Mouse (Mus musculus) embryonic facial prominence, embryonic 14.5 days (tissue): ENCODE results near the gene Snx6. TPM values are rescaled to one million over a fixed set of nuclear protein-coding genes. Genes with fewer than 3 reads are reported as not detected.
A peak's percentile ranks its signal among the peaks of the same experiment; 100 is the strongest.

Experiments
- ATAC-seq: fragments of 200-750 bp; cut with Nextera tagmentation; 2 replicates; pipeline ENCODE4 v1.8.0; 2017; ENCODE audit warnings: low read depth, moderate number of reproducible peaks, moderate TSS enrichment
- DNase-seq: peaks from one replicate; pipeline ENCODE4 v3.0.0-alpha.2; 2015; ENCODE audit warnings: low spot score
- H3K27ac ChIP-seq: fragments of 300-500 bp; sonication (generic); replicated peaks from 2 replicates; pipeline ENCODE4 v1.5.1; 2014; ENCODE audit warnings: low read depth, mild to moderate bottlenecking, low read length, moderate library complexity
- H3K27me3 ChIP-seq: fragments of 300-500 bp; sonication (generic); replicated peaks from 2 replicates; pipeline ENCODE4 v1.6.1; 2014; ENCODE audit warnings: low read length; ENCODE audit not compliant: control insufficient read depth, insufficient read depth
- H3K36me3 ChIP-seq: fragments of 300-500 bp; sonication (generic); 2 replicates; pipeline ENCODE4 v1.6.1; 2014; ENCODE audit warnings: low read length, mixed read lengths; ENCODE audit not compliant: control insufficient read depth, insufficient read depth
- H3K4me1 ChIP-seq: fragments of 300-500 bp; sonication (generic); 2 replicates; pipeline ENCODE4 v1.6.1; 2014; ENCODE audit warnings: antibody characterized with exemption, low read length; ENCODE audit not compliant: control insufficient read depth, insufficient read depth
- H3K4me2 ChIP-seq: fragments of 300-500 bp; sonication (generic); 2 replicates; pipeline ENCODE4 v1.6.1; 2014; ENCODE audit warnings: low read depth, mild to moderate bottlenecking, low read length, moderate library complexity, mixed read lengths
- H3K4me3 ChIP-seq: fragments of 300-500 bp; sonication (generic); 2 replicates; pipeline ENCODE4 v1.5.1; 2014; ENCODE audit warnings: low read depth, mild to moderate bottlenecking, low read length
- H3K9ac ChIP-seq: fragments of 300-500 bp; sonication (generic); 2 replicates; pipeline ENCODE4 v1.6.1; 2014; ENCODE audit warnings: low read depth, mild to moderate bottlenecking, low read length, moderate library complexity, mixed read lengths
- H3K9me3 ChIP-seq: fragments of 300-500 bp; sonication (generic); 2 replicates; pipeline ENCODE4 v1.6.1; 2016; ENCODE audit warnings: low read length; ENCODE audit not compliant: control insufficient read depth
- WGBS: fragments of 180-500 bp; shearing (Covaris S2); extraction: QIAGEN DNeasy Blood & Tissue Kit; methylation state at CpG from one replicate; pipeline ENCODE4 v1.1.7; 2014; 5-methylcytosine and 5-hydroxymethylcytosine counted together
- polyA plus RNA-seq: library from polyadenylated mRNA; unstranded; fragments of >200 nt; fragmentation: Nextera tagmentation; extraction: Ambion mirVana; gene quantifications from 2 replicates; pipeline ENCODE4 v1.2.1, GENCODE M21; 2014

Snx6 gene
- polyA plus RNA-seq, 1 experiment from 2014 or later = 171 TPM

DNA sequence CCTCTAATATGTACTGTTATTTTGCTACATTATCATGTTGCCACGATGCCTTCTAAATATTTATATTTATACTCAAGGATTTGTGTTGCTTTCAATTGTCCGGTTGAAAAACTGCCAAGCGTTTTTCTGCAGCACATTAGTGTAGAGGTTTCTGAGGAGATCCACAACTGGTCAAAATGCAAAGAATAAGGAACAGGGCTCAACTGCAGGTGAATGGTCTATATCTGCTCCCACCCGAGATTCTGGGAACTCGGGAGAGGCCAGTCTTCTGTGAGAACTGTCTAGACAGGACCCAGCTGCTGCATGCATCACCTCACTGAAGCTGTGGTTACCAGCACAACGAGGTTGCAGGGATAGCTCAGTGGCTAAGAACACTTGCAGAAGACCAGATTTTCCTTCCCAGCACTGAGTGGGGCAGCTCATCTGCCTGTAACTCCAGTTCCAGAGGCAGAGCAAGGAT, 97.7 kb downstream of the Snx6 start:
- Histone ChIP-seq H3K36me3 (peaks cover 2% of the 10 kb centered on the region; the same call in 1 of the 2 replicates), H3K27me3 (no peaks in the 10 kb centered on the region), H3K9ac (no peak overlapping the region), H3K4me1 (no peaks in the 10 kb centered on the region; the same call in 1 of the 2 replicates), H3K27ac (peak overlapping the region; percentile 13; the same call in 1 of the 2 replicates), H3K9me3 (no peaks in the 10 kb centered on the region), H3K4me3 (no peak overlapping the region), H3K4me2 (no peak overlapping the region)
- no peak for ATAC-seq
- WGBS = 49% methylated on average over 6 of the region's 6 CpGs
- DNase-seq = no peak

DNA sequence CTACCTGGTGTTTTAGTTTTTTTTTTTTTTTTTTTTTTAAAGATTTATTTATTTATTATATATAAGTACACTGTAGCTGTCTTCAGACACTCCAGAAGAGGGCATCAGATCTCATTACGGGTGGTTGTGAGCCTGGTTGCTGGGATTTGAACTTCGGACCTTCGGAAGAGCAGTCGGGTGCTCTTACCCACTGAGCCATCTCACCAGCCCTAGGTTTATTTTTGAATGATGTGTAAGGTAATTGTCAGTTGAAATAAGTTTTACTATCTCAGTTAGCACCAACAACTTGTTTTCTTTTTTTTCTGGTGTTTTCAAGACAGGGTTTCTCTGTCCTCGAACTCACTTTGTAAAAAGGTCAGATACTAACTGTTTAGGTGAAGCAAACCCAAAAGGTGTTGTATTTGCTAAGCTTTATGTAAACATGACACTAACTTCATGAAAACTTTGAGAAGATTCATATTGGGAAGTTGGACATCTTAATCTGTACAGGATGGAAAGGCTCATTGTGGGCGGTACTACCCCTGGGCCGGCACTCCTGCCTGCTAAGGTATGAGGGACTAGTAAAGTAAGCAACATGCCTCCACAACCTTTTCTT, 98.4 kb downstream of the Snx6 start:
- Histone ChIP-seq H3K4me1 (no peaks in the 10 kb centered on the region; the same call in 1 of the 2 replicates), H3K27me3 (no peaks in the 10 kb centered on the region), H3K27ac (peak overlapping the region; percentile 13; the same call in 1 of the 2 replicates), H3K9me3 (no peaks in the 10 kb centered on the region), H3K4me2 (no peak overlapping the region), H3K36me3 (peaks cover 9% of the 10 kb centered on the region; the same call in 1 of the 2 replicates), H3K4me3 (no peak overlapping the region), H3K9ac (no peak overlapping the region)
- ATAC-seq (no peak; the same call in 1 of the 2 replicates), DNase-seq (no peak)
- WGBS = 4% methylated on average over 7 of the region's 7 CpGs

Other genes starting within 250 kb of the Snx6 start
- gene Sptssa, start 139.1 kb downstream of the Snx6 start, polyA plus RNA-seq = 194 and 206 TPM in 2 replicates
- gene Eapp, start 99.8 kb downstream of the Snx6 start, polyA plus RNA-seq = 59.0 and 63.2 TPM in 2 replicates
- 314 and 361 TPM in 2 replicates for gene Cfl2, start 67.2 kb upstream of the Snx6 start, polyA plus RNA-seq
- gene Gm20403, start 190.8 kb upstream of the Snx6 start, polyA plus RNA-seq = not detected in 2 replicates
- 19.2 and 20.9 TPM in 2 replicates for gene Baz1a, start 218.6 kb upstream of the Snx6 start, polyA plus RNA-seq